Mouse (Mus musculus) megakaryocyte, embryonic 14.5 days (primary cell): Measurements from ENCODE around the gene Psmc1.

Experiments
- FLI1 ChIP-seq: IDR thresholded peaks from 2 replicates; pipeline ENCODE4 v1.6.1; 2012; ENCODE audit warnings: low read length, inconsistent platforms, mixed read lengths
- GATA1 ChIP-seq: IDR thresholded peaks from 3 replicates; pipeline ENCODE4 v1.6.1; 2012; ENCODE audit warnings: mixed read lengths, low read length, inconsistent platforms, borderline replicate concordance

GRCm38 (mm10) chr12:100152466-100152865, 42.5 kb downstream of the Psmc1 start:
- no peak for TF ChIP-seq GATA1
- TF ChIP-seq FLI1, result no peak
